Mouse (Mus musculus): ENCODE data around the gene Rftn2.

- TF ChIP-seq CTCF (IDR thresholded peaks at IDR 0.05; ENCODE audit: control insufficient read depth, insufficient read depth, low read length) (no peak), POLR2A (IDR thresholded peaks at IDR 0.05; ENCODE audit: borderline replicate concordance, control insufficient read depth, low read depth, low read length) (no peak)
Observed at GRCm38 (mm10) chr1:55158211-55158610, 68.4 kb downstream of the Rftn2 start.

Data from bone marrow, adult 2 months (tissue).